Mouse (Mus musculus): Measurements from ENCODE around the gene Ptpn22. TPM values are rescaled to one million over a fixed set of nuclear protein-coding genes. Genes with fewer than 3 reads are reported as not detected.
A peak's percentile ranks its signal among the peaks of the same experiment; 100 is the strongest.
"Not testable (repeated sequence)": the region's sequence is repeated elsewhere in the genome, so short reads cannot be mapped to it uniquely, and the experiment has no call there.

Ptpn22 gene
- 0.77 and 2.7 TPM in 2 replicates for polyA plus RNA-seq (2012; rRNA removed)

DNA sequence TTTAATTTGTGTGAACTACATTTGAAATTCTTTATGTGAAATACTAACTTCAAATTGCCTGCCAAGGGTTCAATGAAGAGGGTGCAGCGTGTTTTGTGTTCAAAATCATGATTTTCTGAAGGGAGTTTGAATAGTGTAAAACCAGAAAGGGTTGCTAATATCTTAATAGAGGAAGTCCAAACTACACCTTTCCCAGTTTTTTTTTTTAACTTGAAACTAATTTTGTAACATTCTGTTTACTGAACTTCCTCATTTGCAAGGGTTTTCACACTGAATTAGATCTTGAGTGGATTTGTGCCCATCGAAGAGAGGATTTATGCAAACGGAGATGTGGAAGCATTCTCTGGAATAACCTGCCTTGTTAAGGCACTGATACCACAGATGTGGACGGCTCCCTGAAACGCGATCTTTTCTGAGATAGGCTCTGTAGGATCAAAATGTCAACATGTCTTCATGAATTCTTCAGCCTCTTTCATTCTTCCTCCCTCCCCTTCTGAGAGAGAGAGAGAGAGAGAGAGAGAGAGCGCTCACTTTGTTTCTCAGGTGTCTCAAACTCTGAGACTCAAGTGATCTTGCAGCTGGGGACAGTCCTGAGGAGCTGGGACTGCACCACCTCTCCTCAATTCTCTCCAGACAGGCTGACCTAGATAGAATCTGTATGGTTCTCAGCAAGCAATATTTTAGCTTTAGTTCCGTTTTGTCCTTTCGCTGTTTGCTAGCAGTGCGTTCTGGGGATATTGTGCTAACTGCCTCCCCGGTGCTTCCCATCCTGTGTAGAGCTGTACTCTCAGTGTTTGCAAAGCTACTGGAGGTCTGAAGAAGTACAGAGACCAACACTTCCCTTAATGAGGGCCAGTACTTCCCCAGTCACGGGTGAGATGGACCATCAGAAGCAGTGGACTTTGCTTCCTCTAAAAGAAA lies at the start of gene Ptpn22:
Gene Ptpn22 (plus strand): TSS at position 915 of the 921 bp plus-strand sequence.
- H3K4me1 ChIP-seq (ENCODE audit: control insufficient read depth, insufficient read depth, low read length) = peaks cover 7% of the 10 kb centered on the region
- H3K36me3 ChIP-seq (ENCODE audit: control insufficient read depth, insufficient read depth, low read length) = no peaks in the 10 kb centered on the region
- H3K27ac ChIP-seq (ENCODE audit: control insufficient read depth, insufficient read depth, low read depth, low read length) = no peak within 1 kb of the TSS
- TF ChIP-seq CTCF (IDR thresholded peaks at IDR 0.05; ENCODE audit: control insufficient read depth, insufficient read depth, insufficient replicate concordance, low read depth, low read length) (no peak), POLR2A (IDR thresholded peaks at IDR 0.05; ENCODE audit: control insufficient read depth, low read depth, low read length) (no peak)
- no peaks in the 10 kb centered on the region for H3K27me3 ChIP-seq (ENCODE audit: control insufficient read depth, insufficient read depth, low read length)
- H3K4me3 ChIP-seq (ENCODE audit: control insufficient read depth, low read depth, low read length) = no peak within 1 kb of the TSS

- Histone ChIP-seq H3K27me3 (ENCODE audit: control insufficient read depth, insufficient read depth, low read length) (no peaks in the 10 kb centered on the region), H3K4me1 (ENCODE audit: control insufficient read depth, insufficient read depth, low read length) (no peaks in the 10 kb centered on the region; the same call in 1 of the 2 replicates), H3K4me3 (ENCODE audit: control insufficient read depth, low read depth, low read length) (peak overlapping the region; percentile 97), H3K36me3 (ENCODE audit: control insufficient read depth, insufficient read depth, low read length) (0 out of 2 replicates have a peak, but pooled peaks cover 2% of the 10 kb centered on the region), H3K27ac (ENCODE audit: control insufficient read depth, insufficient read depth, low read depth, low read length) (peak overlapping the region; percentile 95)
- TF ChIP-seq POLR2A (IDR thresholded peaks at IDR 0.05; ENCODE audit: control insufficient read depth, low read depth, low read length) (no peak), CTCF (IDR thresholded peaks at IDR 0.05; ENCODE audit: control insufficient read depth, insufficient read depth, insufficient replicate concordance, low read depth, low read length) (no peak)
These were observed 49.8 kb upstream of the Ptpn22 start for GRCm38 (mm10) chr3:103809799-103810150.

GRCm38 (mm10) chr3:103810967-103811366 lies 48.6 kb upstream of the Ptpn22 start:
- Histone ChIP-seq H3K27ac (ENCODE audit: control insufficient read depth, insufficient read depth, low read depth, low read length) (no peak overlapping the region), H3K27me3 (ENCODE audit: control insufficient read depth, insufficient read depth, low read length) (no peaks in the 10 kb centered on the region), H3K4me1 (ENCODE audit: control insufficient read depth, insufficient read depth, low read length) (no peaks in the 10 kb centered on the region; the same call in 1 of the 2 replicates), H3K36me3 (ENCODE audit: control insufficient read depth, insufficient read depth, low read length) (0 out of 2 replicates have a peak, but pooled peaks cover 2% of the 10 kb centered on the region), H3K4me3 (ENCODE audit: control insufficient read depth, low read depth, low read length) (no peak overlapping the region)
- TF ChIP-seq CTCF (IDR thresholded peaks at IDR 0.05; ENCODE audit: control insufficient read depth, insufficient read depth, insufficient replicate concordance, low read depth, low read length) (no peak), POLR2A (IDR thresholded peaks at IDR 0.05; ENCODE audit: control insufficient read depth, low read depth, low read length) (no peak)

- Histone ChIP-seq H3K36me3 (ENCODE audit: control insufficient read depth, insufficient read depth, low read length) (no peaks in the 10 kb centered on the region), H3K27ac (ENCODE audit: control insufficient read depth, insufficient read depth, low read depth, low read length) (no peak overlapping the region), H3K4me1 (ENCODE audit: control insufficient read depth, insufficient read depth, low read length) (no peaks in the 10 kb centered on the region), H3K4me3 (ENCODE audit: control insufficient read depth, low read depth, low read length) (no peak overlapping the region), H3K27me3 (ENCODE audit: control insufficient read depth, insufficient read depth, low read length) (no peaks in the 10 kb centered on the region)
- TF ChIP-seq POLR2A (IDR thresholded peaks at IDR 0.05; ENCODE audit: control insufficient read depth, low read depth, low read length) (no peak), CTCF (IDR thresholded peaks at IDR 0.05; ENCODE audit: control insufficient read depth, insufficient read depth, insufficient replicate concordance, low read depth, low read length) (no peak)
These were observed 32.0 kb upstream of the Ptpn22 start for GRCm38 (mm10) chr3:103827548-103827947.

DNA sequence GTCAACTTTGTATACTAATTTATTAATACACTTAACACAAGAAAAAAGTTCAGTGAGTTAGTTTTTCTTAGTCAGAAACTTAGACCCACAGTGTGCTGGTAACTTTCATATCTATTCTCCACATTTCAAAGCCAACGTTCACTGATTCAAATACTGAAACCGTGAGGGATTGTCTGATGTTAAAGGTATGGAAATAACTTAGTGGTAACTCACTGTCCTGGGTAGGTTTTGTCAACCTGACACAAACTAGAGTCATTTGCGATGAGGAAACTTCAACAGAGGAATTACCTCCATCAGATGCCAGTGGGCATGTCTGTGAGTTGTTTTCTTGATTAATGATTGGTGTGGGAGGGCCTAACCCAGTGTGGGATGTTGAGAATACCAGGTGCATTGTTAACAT lies 30.6 kb upstream of the Ptpn22 start:
- Histone ChIP-seq H3K27me3 (ENCODE audit: control insufficient read depth, insufficient read depth, low read length) (no peaks in the 10 kb centered on the region), H3K36me3 (ENCODE audit: control insufficient read depth, insufficient read depth, low read length) (no peaks in the 10 kb centered on the region), H3K4me3 (ENCODE audit: control insufficient read depth, low read depth, low read length) (no peak overlapping the region), H3K4me1 (ENCODE audit: control insufficient read depth, insufficient read depth, low read length) (no peaks in the 10 kb centered on the region), H3K27ac (ENCODE audit: control insufficient read depth, insufficient read depth, low read depth, low read length) (no peak overlapping the region)
- TF ChIP-seq POLR2A (IDR thresholded peaks at IDR 0.05; ENCODE audit: control insufficient read depth, low read depth, low read length) (no peak), CTCF (IDR thresholded peaks at IDR 0.05; ENCODE audit: control insufficient read depth, insufficient read depth, insufficient replicate concordance, low read depth, low read length) (no peak)

DNA sequence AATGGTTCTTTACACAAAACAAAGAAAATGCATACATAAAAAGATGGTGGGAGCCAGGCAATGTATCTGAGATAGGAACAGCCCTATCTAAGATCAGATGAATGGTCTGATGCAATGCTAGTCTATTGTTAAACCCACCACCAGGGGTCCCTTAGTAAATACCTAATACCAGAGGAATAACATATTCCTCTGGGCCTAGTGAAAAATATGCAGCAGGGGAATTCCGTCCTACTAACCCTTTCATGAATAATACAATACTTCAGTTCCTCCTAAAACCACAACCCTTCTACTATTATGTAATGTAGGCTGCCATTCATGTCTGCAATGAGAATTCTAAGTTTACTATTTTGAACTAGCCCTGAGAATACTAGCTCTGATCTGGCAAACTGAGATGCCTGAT lies 28.9 kb upstream of the Ptpn22 start:
- H3K27me3 ChIP-seq (ENCODE audit: control insufficient read depth, insufficient read depth, low read length); H3K27ac ChIP-seq (ENCODE audit: control insufficient read depth, insufficient read depth, low read depth, low read length); H3K36me3 ChIP-seq (ENCODE audit: control insufficient read depth, insufficient read depth, low read length); H3K4me1 ChIP-seq (ENCODE audit: control insufficient read depth, insufficient read depth, low read length); H3K4me3 ChIP-seq (ENCODE audit: control insufficient read depth, low read depth, low read length): not testable (repeated sequence)

- Histone ChIP-seq H3K4me1 (ENCODE audit: control insufficient read depth, insufficient read depth, low read length) (no peaks in the 10 kb centered on the region), H3K36me3 (ENCODE audit: control insufficient read depth, insufficient read depth, low read length) (no peaks in the 10 kb centered on the region), H3K4me3 (ENCODE audit: control insufficient read depth, low read depth, low read length) (no peak overlapping the region), H3K27me3 (ENCODE audit: control insufficient read depth, insufficient read depth, low read length) (no peaks in the 10 kb centered on the region), H3K27ac (ENCODE audit: control insufficient read depth, insufficient read depth, low read depth, low read length) (no peak overlapping the region)
- no peak for TF ChIP-seq CTCF (IDR thresholded peaks at IDR 0.05; ENCODE audit: control insufficient read depth, insufficient read depth, insufficient replicate concordance, low read depth, low read length)
- TF ChIP-seq POLR2A (IDR thresholded peaks at IDR 0.05; ENCODE audit: control insufficient read depth, low read depth, low read length) = no peak
These were observed 28.4 kb upstream of the Ptpn22 start for GRCm38 (mm10) chr3:103831146-103831545.

Measured in testis, adult 2 months (tissue).